Mouse (Mus musculus): ENCODE measurements around the gene Gps1.

- no peak for TF ChIP-seq POLR2A (IDR thresholded peaks at IDR 0.05; ENCODE audit: insufficient read length, low read depth)
- TF ChIP-seq USF1 (IDR thresholded peaks at IDR 0.05; ENCODE audit: low read depth), result no peak
- TF ChIP-seq TCF12 (IDR thresholded peaks at IDR 0.05; ENCODE audit: insufficient read depth, poor library complexity, severe bottlenecking), result no peak
- TF ChIP-seq E2F4 (IDR thresholded peaks at IDR 0.05; ENCODE audit: insufficient read depth), result no peak
- TF ChIP-seq MAX (IDR thresholded peaks at IDR 0.05; ENCODE audit: low read depth), result no peak
- TF ChIP-seq CEBPB (IDR thresholded peaks at IDR 0.05; ENCODE audit: insufficient read depth, poor library complexity, severe bottlenecking), result no peak
- TF ChIP-seq POLR2AphosphoS2 (IDR thresholded peaks at IDR 0.05; ENCODE audit: insufficient read length, low read depth), result no peak
- TF ChIP-seq MYOG (IDR thresholded peaks at IDR 0.05; ENCODE audit: control insufficient read depth in 1 of 3, insufficient read depth in 1 of 3, insufficient read length in 2 of 3, low read depth in 2 of 3), result no peak
- no peak for TF ChIP-seq REST (IDR thresholded peaks at IDR 0.05; ENCODE audit: insufficient read depth, insufficient read length)
- TF ChIP-seq MYOD1 (IDR thresholded peaks at IDR 0.05; ENCODE audit: control insufficient read depth in 1 of 3, insufficient read length in 2 of 3, low read depth in 2 of 3), result no peak
- TF ChIP-seq SRF (IDR thresholded peaks at IDR 0.05; ENCODE audit: control insufficient read depth, insufficient read length, low read depth), result no peak
Measured at GRCm38 (mm10) chr11:120817358-120817757, 33.3 kb downstream of the Gps1 start.

Measured in myocyte (in vitro differentiated cells).